Mouse (Mus musculus) CH12.LX (cell line): ENCODE results near the gene Ech1.

ENCODE experiments used
- CTCF ChIP-seq, 2 experiments: IDR thresholded peaks in 1 of 2; conservative IDR thresholded peaks in 1 of 2; 2 replicates each; pipeline ENCODE4 v1.5.1; 2011 to 2012; ENCODE audit warnings: low read depth in 2 of 2, low read length in 2 of 2, improper control_type of control experiment in 1 of 2, inconsistent platforms in 1 of 2, mild to moderate bottlenecking in 1 of 2, moderate library complexity in 1 of 2
- E2F4 ChIP-seq: IDR thresholded peaks from 2 replicates; pipeline ENCODE4 v1.6.1; 2011; ENCODE audit warnings: low read depth, low read length, improper control_type of control experiment; ENCODE audit not compliant: insufficient replicate concordance
- ETS1 ChIP-seq: conservative IDR thresholded peaks from 2 replicates; pipeline ENCODE4 v1.6.1; 2012; ENCODE audit warnings: low read depth, mild to moderate bottlenecking, inconsistent platforms, low read length, improper control_type of control experiment, moderate library complexity
- PAX5 ChIP-seq: IDR thresholded peaks from 2 replicates; pipeline ENCODE4 v1.6.1; 2012; ENCODE audit warnings: low read length, inconsistent platforms, mixed read lengths
- POLR2A ChIP-seq: IDR thresholded peaks from 2 replicates; pipeline ENCODE4 v1.6.1; 2011; ENCODE audit warnings: low read depth, mild to moderate bottlenecking, improper control_type of control experiment, low read length
- USF2 ChIP-seq: conservative IDR thresholded peaks from 2 replicates; pipeline ENCODE4 v1.6.1; 2011; ENCODE audit warnings: low read depth, low read length, improper control_type of control experiment
- ZC3H11A ChIP-seq: IDR thresholded peaks from 2 replicates; pipeline ENCODE4 v1.6.1; 2012; ENCODE audit warnings: low read depth, mild to moderate bottlenecking, inconsistent platforms, low read length, improper control_type of control experiment

GRCm38 (mm10) chr7:28859953-28860352 is 34.9 kb downstream of the Ech1 start:
- TF ChIP-seq E2F4 (no peak), ETS1 (no peak), CTCF (conservative IDR thresholded peaks at IDR 0.05 in 1 of 2, IDR thresholded peaks at IDR 0.05 in 1 of 2; ENCODE audit: low read depth in 2 of 2, low read length in 2 of 2) (no peak), ZC3H11A (no peak), PAX5 (no peak), POLR2A (no peak), USF2 (no peak)
